Mouse (Mus musculus): ENCODE results near the gene Dusp21. TPM values are rescaled to one million over a fixed set of nuclear protein-coding genes. Genes with fewer than 3 reads are reported as not detected.

Dusp21 gene
- polyA plus RNA-seq, 1 experiment from 2014 or later = not detected

- Histone ChIP-seq H3K4me3 (replicated peaks; ENCODE audit: low read length) (no peak overlapping the region), H3K9me3 (replicated peaks; ENCODE audit: control insufficient read depth, low read length) (no peaks in the 10 kb centered on the region), H3K4me1 (ENCODE audit: control insufficient read depth, insufficient read depth, low read length) (no peaks in the 10 kb centered on the region), H3K27ac (ENCODE audit: low read length) (no peak overlapping the region), H3K36me3 (ENCODE audit: control insufficient read depth, insufficient read depth, low read length) (no peaks in the 10 kb centered on the region), H3K27me3 (ENCODE audit: control insufficient read depth, insufficient read depth, low read length) (no peaks in the 10 kb centered on the region), H3K9ac (ENCODE audit: low read length) (no peak overlapping the region), H3K4me2 (ENCODE audit: low read depth, low read length) (no peak overlapping the region)
- no peak for ATAC-seq (ENCODE audit: insufficient read depth, low FRiP score)
- WGBS = 92% methylated on average over 1 of the region's 1 CpGs
These were observed 23.3 kb downstream of the Dusp21 start for GRCm38 (mm10) chrX:18168940-18169339.

- Histone ChIP-seq H3K27me3 (ENCODE audit: control insufficient read depth, insufficient read depth, low read length) (no peaks in the 10 kb centered on the region), H3K9ac (ENCODE audit: low read length) (no peak overlapping the region), H3K36me3 (ENCODE audit: control insufficient read depth, insufficient read depth, low read length) (no peaks in the 10 kb centered on the region), H3K9me3 (replicated peaks; ENCODE audit: control insufficient read depth, low read length) (no peaks in the 10 kb centered on the region), H3K4me2 (ENCODE audit: low read depth, low read length) (no peak overlapping the region), H3K4me1 (ENCODE audit: control insufficient read depth, insufficient read depth, low read length) (no peaks in the 10 kb centered on the region), H3K27ac (ENCODE audit: low read length) (no peak overlapping the region), H3K4me3 (replicated peaks; ENCODE audit: low read length) (no peak overlapping the region)
- 24% methylated on average over 4 of the region's 4 CpGs for WGBS
- ATAC-seq (ENCODE audit: insufficient read depth, low FRiP score) = no peak
These were observed 29.2 kb downstream of the Dusp21 start for GRCm38 (mm10) chrX:18174831-18175230.

- Histone ChIP-seq H3K9ac (ENCODE audit: low read length) (no peak overlapping the region), H3K4me3 (replicated peaks; ENCODE audit: low read length) (no peak overlapping the region), H3K27ac (ENCODE audit: low read length) (no peak overlapping the region), H3K4me2 (ENCODE audit: low read depth, low read length) (no peak overlapping the region), H3K27me3 (ENCODE audit: control insufficient read depth, insufficient read depth, low read length) (no peaks in the 10 kb centered on the region), H3K9me3 (replicated peaks; ENCODE audit: control insufficient read depth, low read length) (no peaks in the 10 kb centered on the region), H3K36me3 (ENCODE audit: control insufficient read depth, insufficient read depth, low read length) (no peaks in the 10 kb centered on the region), H3K4me1 (ENCODE audit: control insufficient read depth, insufficient read depth, low read length) (no peaks in the 10 kb centered on the region)
- ATAC-seq (ENCODE audit: insufficient read depth, low FRiP score) = no peak
- WGBS = 77% methylated on average over 4 of the region's 4 CpGs
These were observed 32.1 kb downstream of the Dusp21 start for GRCm38 (mm10) chrX:18177803-18178202.

GRCm38 (mm10) chrX:18179492-18179891 lies 33.8 kb downstream of the Dusp21 start:
- no peak overlapping the region for H3K27ac ChIP-seq (ENCODE audit: low read length)
- H3K27me3 ChIP-seq (ENCODE audit: control insufficient read depth, insufficient read depth, low read length) = no peaks in the 10 kb centered on the region
- H3K4me1 ChIP-seq (ENCODE audit: control insufficient read depth, insufficient read depth, low read length) = no peaks in the 10 kb centered on the region
- no peaks in the 10 kb centered on the region for H3K36me3 ChIP-seq (ENCODE audit: control insufficient read depth, insufficient read depth, low read length)
- no peak overlapping the region for H3K9ac ChIP-seq (ENCODE audit: low read length)
- no peak overlapping the region for H3K4me2 ChIP-seq (ENCODE audit: low read depth, low read length)
- H3K4me3 ChIP-seq (replicated peaks; ENCODE audit: low read length) = no peak overlapping the region
- 31% methylated on average over 1 of the region's 1 CpGs for WGBS
- ATAC-seq (ENCODE audit: insufficient read depth, low FRiP score) = no peak
- no peaks in the 10 kb centered on the region for H3K9me3 ChIP-seq (replicated peaks; ENCODE audit: control insufficient read depth, low read length)

GRCm38 (mm10) chrX:18187203-18187602 lies 41.5 kb downstream of the Dusp21 start:
- Histone ChIP-seq H3K27ac (ENCODE audit: low read length) (no peak overlapping the region), H3K4me2 (ENCODE audit: low read depth, low read length) (no peak overlapping the region), H3K4me1 (ENCODE audit: control insufficient read depth, insufficient read depth, low read length) (no peaks in the 10 kb centered on the region; the same call in 1 of the 2 replicates), H3K4me3 (replicated peaks; ENCODE audit: low read length) (no peak overlapping the region), H3K9ac (ENCODE audit: low read length) (no peak overlapping the region), H3K36me3 (ENCODE audit: control insufficient read depth, insufficient read depth, low read length) (no peaks in the 10 kb centered on the region), H3K9me3 (replicated peaks; ENCODE audit: control insufficient read depth, low read length) (no peaks in the 10 kb centered on the region), H3K27me3 (ENCODE audit: control insufficient read depth, insufficient read depth, low read length) (no peaks in the 10 kb centered on the region)
- ATAC-seq (ENCODE audit: insufficient read depth, low FRiP score) = no peak

- H3K4me3 ChIP-seq (replicated peaks; ENCODE audit: low read length) = no peak overlapping the region
- WGBS = 87% methylated on average over 2 of the region's 2 CpGs
- ATAC-seq (ENCODE audit: insufficient read depth, low FRiP score) = no peak
- no peak overlapping the region for H3K4me2 ChIP-seq (ENCODE audit: low read depth, low read length)
- H3K36me3 ChIP-seq (ENCODE audit: control insufficient read depth, insufficient read depth, low read length) = no peaks in the 10 kb centered on the region
- H3K9me3 ChIP-seq (replicated peaks; ENCODE audit: control insufficient read depth, low read length) = no peaks in the 10 kb centered on the region
- no peaks in the 10 kb centered on the region for H3K27me3 ChIP-seq (ENCODE audit: control insufficient read depth, insufficient read depth, low read length)
- H3K9ac ChIP-seq (ENCODE audit: low read length) = no peak overlapping the region
- H3K4me1 ChIP-seq (ENCODE audit: control insufficient read depth, insufficient read depth, low read length) = no peaks in the 10 kb centered on the region; the same call in 1 of the 2 replicates
- no peak overlapping the region for H3K27ac ChIP-seq (ENCODE audit: low read length)
These were observed 42.6 kb downstream of the Dusp21 start for GRCm38 (mm10) chrX:18188293-18188692.

Other genes with a start within 250 kb of the Dusp21 start
- 19.3 and 22.1 TPM in 2 replicates for gene Kdm6a, start 16.7 kb downstream of the Dusp21 start, polyA plus RNA-seq (2015; fragmentation: Nextera tagmentation; extraction: Ambion mirVana)